Mouse (Mus musculus): ENCODE measurements around the gene Dennd2c. TPM values are rescaled to one million over a fixed set of nuclear protein-coding genes. Genes with fewer than 3 reads are reported as not detected.
"Not testable (repeated sequence)": the region's sequence is repeated elsewhere in the genome, so short reads cannot be mapped to it uniquely, and the experiment has no call there.

The Dennd2c gene
- polyA plus RNA-seq, 1 experiment from 2014 or later = 10.1 TPM

DNA sequence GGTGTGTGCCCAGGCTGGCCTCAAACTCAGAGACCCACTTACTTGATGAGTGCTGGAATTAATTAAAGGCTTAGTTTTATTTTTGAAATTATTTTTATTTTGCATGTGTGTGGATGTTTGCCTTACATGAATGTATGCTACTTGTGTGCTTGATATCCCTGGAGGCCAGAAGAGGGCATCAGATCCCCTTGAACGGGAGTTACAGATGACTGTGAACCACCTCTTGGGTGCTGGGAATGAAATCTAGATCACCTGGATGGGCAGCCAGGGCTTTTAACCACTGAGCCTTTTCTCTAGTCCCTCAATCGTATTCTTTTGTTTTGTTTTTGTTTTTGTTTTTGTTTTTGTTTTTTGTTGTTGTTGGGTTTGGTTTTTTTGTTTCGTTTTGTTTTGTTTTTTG is 23.7 kb downstream of the Dennd2c start:
- no peak overlapping the region for H3K4me3 ChIP-seq
- no peaks in the 10 kb centered on the region for H3K27me3 ChIP-seq
- peaks cover 18% of the 10 kb centered on the region for H3K4me1 ChIP-seq
- no peak for ATAC-seq (ENCODE audit: low FRiP score, low read depth)
- H3K9me3 ChIP-seq = no peaks in the 10 kb centered on the region; the same call in 1 of the 2 replicates
- WGBS = 92% methylated on average over 3 of the region's 3 CpGs
- no peak overlapping the region for H3K4me2 ChIP-seq (replicated peaks)
- H3K27ac ChIP-seq = no peak overlapping the region
- H3K36me3 ChIP-seq = no peaks in the 10 kb centered on the region
- no peak overlapping the region for H3K9ac ChIP-seq

DNA sequence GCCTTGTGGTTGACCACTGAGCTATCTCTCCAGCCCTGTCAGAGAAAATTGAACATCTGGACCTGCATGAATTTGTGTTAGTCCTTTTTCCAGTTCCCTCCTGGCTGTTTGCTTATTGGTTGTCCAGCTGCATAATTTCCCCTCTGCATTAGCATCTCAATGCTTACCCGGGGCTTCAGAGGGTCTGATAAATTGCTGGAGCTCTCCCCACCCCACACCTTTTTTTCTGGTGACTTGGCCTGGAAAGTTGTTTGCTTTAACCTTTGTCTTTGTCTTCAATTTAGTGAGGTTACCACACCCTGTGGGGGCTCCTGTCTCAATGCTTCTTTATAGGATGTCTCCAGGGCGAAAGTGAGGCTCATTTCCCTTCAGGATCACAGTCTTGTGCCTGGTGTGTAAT is 24.8 kb downstream of the Dennd2c start:
- no peak overlapping the region for H3K9ac ChIP-seq
- H3K4me2 ChIP-seq (replicated peaks) = no peak overlapping the region
- 0 out of 2 replicates have a peak, but pooled peaks cover 6% of the 10 kb centered on the region for H3K36me3 ChIP-seq
- no peak overlapping the region for H3K4me3 ChIP-seq
- H3K27ac ChIP-seq = no peak overlapping the region
- no peak for ATAC-seq (ENCODE audit: low FRiP score, low read depth)
- H3K4me1 ChIP-seq = peaks cover 18% of the 10 kb centered on the region
- no peaks in the 10 kb centered on the region; the same call in 1 of the 2 replicates for H3K9me3 ChIP-seq
- no peaks in the 10 kb centered on the region for H3K27me3 ChIP-seq
- WGBS = 51% methylated on average over 2 of the region's 2 CpGs

GRCm38 (mm10) chr3:103127721-103128120 is 25.3 kb downstream of the Dennd2c start:
- no peak overlapping the region for H3K9ac ChIP-seq
- no peaks in the 10 kb centered on the region for H3K27me3 ChIP-seq
- no peak for ATAC-seq (ENCODE audit: low FRiP score, low read depth)
- WGBS = 76% methylated on average over 5 of the region's 5 CpGs
- 0 out of 2 replicates have a peak, but pooled peaks cover 11% of the 10 kb centered on the region for H3K36me3 ChIP-seq
- no peak overlapping the region for H3K27ac ChIP-seq
- H3K4me2 ChIP-seq (replicated peaks) = no peak overlapping the region
- H3K4me3 ChIP-seq = no peak overlapping the region
- no peaks in the 10 kb centered on the region; the same call in 1 of the 2 replicates for H3K9me3 ChIP-seq
- peaks cover 17% of the 10 kb centered on the region for H3K4me1 ChIP-seq

GRCm38 (mm10) chr3:103128251-103128650 is 25.8 kb downstream of the Dennd2c start:
- H3K4me3 ChIP-seq = no peak overlapping the region
- no peak overlapping the region for H3K9ac ChIP-seq
- no peaks in the 10 kb centered on the region for H3K27me3 ChIP-seq
- no peak overlapping the region for H3K27ac ChIP-seq
- H3K4me1 ChIP-seq = peaks cover 17% of the 10 kb centered on the region
- 0 out of 2 replicates have a peak, but pooled peaks cover 12% of the 10 kb centered on the region for H3K36me3 ChIP-seq
- no peak overlapping the region for H3K4me2 ChIP-seq (replicated peaks)
- H3K9me3 ChIP-seq = no peaks in the 10 kb centered on the region; the same call in 1 of the 2 replicates
- 50% methylated on average over 4 of the region's 4 CpGs for WGBS
- no peak for ATAC-seq (ENCODE audit: low FRiP score, low read depth)

DNA sequence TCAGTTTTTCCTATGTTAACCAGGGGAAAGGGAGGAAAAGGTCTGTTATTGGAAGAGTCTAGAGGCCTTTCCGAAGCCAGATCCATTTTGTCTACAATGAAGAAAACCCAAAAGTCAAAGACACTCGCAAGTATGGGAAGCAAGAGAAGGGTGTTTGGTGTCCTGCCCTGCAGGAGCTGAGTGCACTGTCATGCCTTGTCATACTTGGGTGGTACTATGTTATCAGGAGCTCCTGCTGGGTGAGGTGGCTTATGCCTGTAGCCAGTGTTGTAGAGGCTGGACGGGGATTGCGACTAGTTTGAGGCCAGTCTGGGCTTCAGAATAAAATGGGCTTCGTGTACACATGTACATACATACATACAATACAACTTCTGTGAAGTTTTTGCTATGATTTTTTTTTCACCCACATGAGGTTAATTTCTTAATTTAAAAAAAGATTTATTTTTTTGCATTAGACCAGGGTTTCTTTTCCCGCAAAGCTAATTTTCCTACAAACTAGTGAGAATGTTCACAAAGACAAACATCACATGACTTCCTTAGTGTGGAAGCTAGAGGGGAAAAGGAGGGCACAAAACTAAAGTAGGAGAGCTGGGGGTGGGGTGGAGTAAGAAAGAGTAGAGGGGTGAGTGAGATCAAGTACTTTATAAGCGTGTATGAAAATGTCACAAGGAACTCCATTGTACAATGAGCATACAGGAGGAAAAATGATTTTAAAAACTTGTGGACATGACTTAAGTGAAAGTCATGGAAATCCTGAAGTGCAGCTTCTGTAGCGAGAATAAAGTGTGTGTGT is 27.2 kb downstream of the Dennd2c start:
- H3K27ac ChIP-seq = no peak overlapping the region
- no peak overlapping the region for H3K4me3 ChIP-seq
- ATAC-seq (ENCODE audit: low FRiP score, low read depth) = no peak
- H3K9ac ChIP-seq = no peak overlapping the region
- 73% methylated on average over 8 of the region's 8 CpGs for WGBS
- H3K4me2 ChIP-seq (replicated peaks) = no peak overlapping the region; the same call in 1 of the 2 replicates
- H3K27me3 ChIP-seq = no peaks in the 10 kb centered on the region
- H3K4me1 ChIP-seq = peaks cover 17% of the 10 kb centered on the region
- 0 out of 2 replicates have a peak, but pooled peaks cover 12% of the 10 kb centered on the region for H3K36me3 ChIP-seq
- no peaks in the 10 kb centered on the region; the same call in 1 of the 2 replicates for H3K9me3 ChIP-seq

DNA sequence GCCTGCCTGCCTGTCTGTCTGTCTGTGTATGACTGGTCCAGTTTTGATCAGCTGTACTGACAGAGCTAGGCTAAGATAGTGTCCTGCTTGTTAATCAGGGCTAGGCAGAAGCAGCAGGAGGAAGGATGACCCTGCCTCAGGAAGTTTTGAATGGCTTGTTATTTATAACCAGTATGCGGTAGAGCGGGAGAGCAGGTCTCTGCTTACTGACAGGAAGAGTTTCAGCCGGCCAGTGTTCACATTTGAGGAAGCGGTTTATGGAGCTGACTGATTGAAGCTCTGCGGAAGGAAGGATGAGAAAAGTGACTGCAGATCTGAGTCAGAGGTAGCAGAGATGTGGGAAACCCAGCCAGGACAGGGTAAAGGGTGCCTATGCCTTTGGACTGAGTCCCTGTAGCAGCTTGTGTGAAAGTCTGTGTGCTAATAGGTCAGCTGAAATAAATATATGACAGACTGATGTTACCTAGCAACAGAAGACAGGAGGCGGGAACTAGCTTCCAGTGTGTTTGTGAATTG is 27.9 kb downstream of the Dennd2c start:
- 32% methylated on average over 6 of the region's 6 CpGs for WGBS
- Histone ChIP-seq H3K4me1 (peaks cover 17% of the 10 kb centered on the region), H3K9ac (no peak overlapping the region), H3K27me3 (no peaks in the 10 kb centered on the region), H3K4me2 (replicated peaks) (peak overlapping the region; percentile 9; the same call in 1 of the 2 replicates), H3K4me3 (no peak overlapping the region), H3K27ac (no peak overlapping the region), H3K36me3 (0 out of 2 replicates have a peak, but pooled peaks cover 12% of the 10 kb centered on the region), H3K9me3 (no peaks in the 10 kb centered on the region)
- peak; percentile 61; the same call in 1 of the 2 replicates for ATAC-seq (ENCODE audit: low FRiP score, low read depth)

DNA sequence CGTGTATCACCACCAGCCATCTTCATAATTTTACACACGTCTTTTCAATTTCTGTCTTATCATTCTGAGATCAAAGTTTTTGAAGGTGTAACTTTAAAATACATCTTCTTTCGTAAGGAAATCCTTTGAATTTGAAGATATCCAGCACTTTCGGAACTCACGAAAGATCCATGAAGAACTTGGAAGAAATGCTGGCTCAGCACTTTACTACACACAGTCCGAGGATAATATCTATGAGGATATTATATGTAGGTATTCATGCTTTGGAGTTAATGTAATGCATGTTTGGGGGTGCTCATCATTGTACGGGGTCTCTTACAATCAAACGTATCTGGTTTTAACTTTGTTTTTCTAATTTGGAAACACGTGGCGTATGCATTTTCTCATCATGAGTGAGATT is 30.7 kb downstream of the Dennd2c start:
- Histone ChIP-seq H3K9me3 (no peaks in the 10 kb centered on the region), H3K4me3 (no peak overlapping the region), H3K4me2 (replicated peaks) (no peak overlapping the region), H3K9ac (no peak overlapping the region), H3K27me3 (no peaks in the 10 kb centered on the region), H3K27ac (no peak overlapping the region), H3K4me1 (peaks cover 21% of the 10 kb centered on the region), H3K36me3 (peaks cover 14% of the 10 kb centered on the region; the same call in 1 of the 2 replicates)
- no peak for ATAC-seq (ENCODE audit: low FRiP score, low read depth)
- WGBS = 88% methylated on average over 10 of the region's 10 CpGs

DNA sequence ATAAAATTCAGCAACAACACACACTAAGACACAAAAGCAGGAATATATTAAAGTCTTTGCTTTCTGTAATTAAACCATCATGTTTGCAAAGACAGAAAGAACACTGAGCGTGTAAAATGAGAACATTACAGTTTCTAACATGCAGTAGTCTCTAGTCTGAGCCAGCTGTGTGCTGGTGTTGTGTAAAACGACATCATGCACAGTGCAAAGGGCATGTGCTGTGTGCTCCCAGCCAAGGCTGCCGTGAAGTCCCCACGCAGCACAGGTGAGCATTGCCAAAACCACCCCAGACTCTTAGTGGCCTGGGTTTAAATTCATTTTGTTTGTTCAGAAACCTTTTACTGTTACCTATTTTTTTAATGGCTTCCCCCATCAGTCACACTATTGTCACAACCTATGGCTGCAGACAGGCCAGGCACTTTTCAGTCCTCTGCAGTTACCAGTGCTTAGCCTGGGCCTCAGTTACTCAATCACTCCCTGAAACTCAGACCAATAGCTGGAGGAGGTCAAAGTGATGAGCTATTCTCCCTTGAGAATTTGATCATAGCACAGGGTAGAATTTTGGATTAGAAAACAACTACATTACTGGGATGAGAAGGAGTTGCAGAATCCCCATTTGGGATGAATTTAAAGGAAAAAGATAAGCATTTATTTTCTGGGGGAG is 34.1 kb downstream of the Dennd2c start:
- no peak for ATAC-seq (ENCODE audit: low FRiP score, low read depth)
- no peak overlapping the region for H3K27ac ChIP-seq
- 52% methylated on average over 4 of the region's 4 CpGs for WGBS
- H3K27me3 ChIP-seq = no peaks in the 10 kb centered on the region
- H3K4me2 ChIP-seq (replicated peaks) = no peak overlapping the region
- H3K4me1 ChIP-seq = peaks cover 16% of the 10 kb centered on the region; the same call in 1 of the 2 replicates
- H3K9me3 ChIP-seq = no peaks in the 10 kb centered on the region; the same call in 1 of the 2 replicates
- peaks cover 19% of the 10 kb centered on the region for H3K36me3 ChIP-seq
- H3K4me3 ChIP-seq = no peak overlapping the region
- no peak overlapping the region for H3K9ac ChIP-seq

DNA sequence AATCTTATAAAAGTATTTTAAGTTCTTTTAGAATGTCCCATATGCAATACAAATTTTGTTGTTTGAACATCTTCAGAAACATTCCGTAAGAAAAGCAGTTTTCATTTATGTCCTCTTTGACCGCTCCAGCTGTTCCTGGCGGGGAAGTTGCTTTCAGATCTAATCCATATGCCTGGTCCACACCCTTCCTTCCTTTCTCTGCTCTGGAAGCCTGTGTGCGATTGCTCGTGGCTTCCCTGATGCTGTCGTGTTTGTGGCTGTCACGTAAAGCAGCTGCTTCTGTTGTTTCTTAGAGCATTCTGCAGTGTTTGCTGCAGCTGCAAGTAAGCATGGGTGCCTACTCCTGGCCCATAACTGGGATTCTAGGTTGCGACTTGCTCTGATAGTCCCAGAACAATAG is 36.6 kb downstream of the Dennd2c start:
- H3K36me3 ChIP-seq = peaks cover 8% of the 10 kb centered on the region

DNA sequence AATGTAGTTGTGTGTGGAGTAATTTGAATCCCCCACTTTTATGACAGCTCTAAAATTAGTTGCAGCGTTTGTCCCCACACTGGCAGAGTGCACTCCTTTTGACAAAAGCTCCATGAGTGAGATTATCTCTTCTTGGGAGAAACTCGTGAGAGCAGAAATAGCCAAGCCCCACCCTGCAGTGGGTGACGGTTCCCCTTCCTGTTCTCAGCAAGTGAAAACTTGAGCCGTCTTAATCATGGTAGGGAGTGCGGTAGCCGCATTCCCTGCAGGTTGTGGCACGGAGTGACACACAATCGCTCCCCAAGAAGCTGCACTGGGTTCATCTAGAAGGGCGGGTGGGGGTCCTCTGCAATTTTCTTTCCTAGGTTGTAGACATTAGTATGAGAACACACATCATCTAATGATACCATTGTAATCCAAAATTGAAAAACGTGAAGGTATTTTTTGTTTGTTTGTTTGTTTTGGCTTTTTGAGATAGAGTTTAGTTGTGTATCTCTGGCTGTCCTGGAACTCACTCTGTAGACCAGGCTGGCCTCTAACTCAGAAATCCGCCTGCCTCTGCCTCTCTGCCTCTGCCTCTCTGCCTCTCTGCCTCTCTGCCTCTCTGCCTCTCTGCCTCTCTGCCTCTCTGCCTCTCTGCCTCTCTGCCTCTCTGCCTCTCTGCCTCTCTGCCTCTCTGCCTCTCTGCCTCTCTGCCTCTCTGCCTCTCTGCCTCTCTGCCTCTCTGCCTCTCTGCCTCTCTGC is 37.9 kb downstream of the Dennd2c start:
- H3K27me3 ChIP-seq; H3K4me3 ChIP-seq; H3K9ac ChIP-seq; H3K27ac ChIP-seq; H3K36me3 ChIP-seq; ATAC-seq (ENCODE audit: low FRiP score, low read depth); H3K9me3 ChIP-seq; H3K4me2 ChIP-seq (replicated peaks): not testable (repeated sequence)
- H3K4me1 ChIP-seq = peaks cover 15% of the 10 kb centered on the region; the same call in 1 of the 2 replicates
- 52% methylated on average over 11 of the region's 11 CpGs for WGBS

More for the DNA sequence above, 36.6 kb downstream of the Dennd2c start:
- Histone ChIP-seq H3K27me3 (no peaks in the 10 kb centered on the region), H3K4me1 (peaks cover 15% of the 10 kb centered on the region; the same call in 1 of the 2 replicates), H3K9ac (no peak overlapping the region), H3K4me3 (no peak overlapping the region), H3K27ac (no peak overlapping the region), H3K4me2 (replicated peaks) (peak overlapping the region; percentile 20; the same call in 1 of the 2 replicates), H3K9me3 (no peaks in the 10 kb centered on the region; the same call in 1 of the 2 replicates)
- no peak for ATAC-seq (ENCODE audit: low FRiP score, low read depth)
- WGBS = 52% methylated on average over 8 of the region's 8 CpGs

DNA sequence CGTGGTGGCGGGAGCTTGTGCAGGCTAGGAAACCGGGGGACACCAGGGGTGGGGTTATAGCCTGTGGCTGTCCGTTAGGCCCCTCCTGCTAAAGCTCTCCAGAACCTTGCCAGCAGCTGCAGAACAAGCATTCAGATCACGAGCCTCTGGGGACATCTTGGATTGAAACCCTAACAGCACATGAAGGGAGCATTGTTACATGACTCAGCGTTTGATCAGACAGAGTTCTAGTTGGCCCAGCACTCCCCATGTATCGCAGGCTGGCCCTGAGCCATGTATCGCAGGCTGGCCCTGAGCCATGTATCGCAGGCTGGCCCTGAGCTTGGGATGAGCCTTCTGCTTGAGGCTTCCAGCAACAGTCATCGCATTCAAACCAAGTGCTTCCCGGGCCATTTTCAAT is 38.9 kb downstream of the Dennd2c start:
- Histone ChIP-seq H3K9me3 (no peaks in the 10 kb centered on the region; the same call in 1 of the 2 replicates), H3K4me2 (replicated peaks) (no peak overlapping the region), H3K4me1 (peaks cover 15% of the 10 kb centered on the region; the same call in 1 of the 2 replicates), H3K36me3 (peaks cover 9% of the 10 kb centered on the region), H3K27ac (no peak overlapping the region), H3K4me3 (no peak overlapping the region), H3K27me3 (no peaks in the 10 kb centered on the region), H3K9ac (no peak overlapping the region)
- WGBS = 77% methylated on average over 11 of the region's 11 CpGs
- no peak for ATAC-seq (ENCODE audit: low FRiP score, low read depth)

Data from limb, embryonic 13.5 days (tissue).